Mouse (Mus musculus): Measurements from ENCODE around the gene Dab1.

Gene Dab1

DNA sequence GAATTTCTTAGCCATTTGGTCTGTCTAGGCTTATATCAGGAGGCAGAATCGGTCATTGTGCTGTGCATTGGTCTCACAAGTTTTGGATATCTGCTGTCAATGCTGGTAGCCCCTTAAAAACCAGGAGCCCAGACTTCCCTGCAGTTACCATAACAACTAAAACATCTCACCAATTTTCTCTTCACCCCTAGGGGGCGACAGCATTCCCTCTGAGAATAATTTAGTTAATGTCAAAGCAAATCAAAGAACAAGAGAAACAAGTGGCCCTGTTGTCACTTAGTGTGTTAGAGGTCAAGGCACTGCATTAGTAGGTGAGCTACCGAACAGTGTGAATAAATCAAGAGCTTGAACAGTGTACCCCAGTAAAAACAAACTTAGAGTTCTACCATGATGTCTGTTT, 1106.5 kb downstream of the Dab1 start:
- no peak for DNase-seq (ENCODE audit: low spot score in 2 of 2)

DNA sequence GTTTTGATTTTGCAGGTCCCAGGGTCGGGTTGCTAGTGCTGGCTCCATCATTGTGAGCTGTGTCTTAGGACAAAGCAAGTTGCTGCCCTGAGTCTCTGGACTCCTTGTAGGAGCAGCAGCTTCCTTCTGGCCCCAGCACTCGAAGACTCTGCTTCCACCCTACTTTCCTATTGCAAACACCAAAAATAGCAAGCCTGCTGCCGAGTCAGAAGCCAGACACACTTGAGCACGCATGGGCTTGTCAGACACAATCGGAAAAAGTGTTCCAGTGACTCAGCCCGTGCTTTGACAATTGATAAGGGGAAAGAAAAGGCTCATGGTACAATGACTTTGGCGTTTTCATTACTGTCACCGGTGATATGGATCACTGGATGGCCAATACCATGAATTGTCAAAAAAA, 1110.0 kb downstream of the Dab1 start:
- DNase-seq (ENCODE audit: low spot score in 2 of 2): no peak

DNA sequence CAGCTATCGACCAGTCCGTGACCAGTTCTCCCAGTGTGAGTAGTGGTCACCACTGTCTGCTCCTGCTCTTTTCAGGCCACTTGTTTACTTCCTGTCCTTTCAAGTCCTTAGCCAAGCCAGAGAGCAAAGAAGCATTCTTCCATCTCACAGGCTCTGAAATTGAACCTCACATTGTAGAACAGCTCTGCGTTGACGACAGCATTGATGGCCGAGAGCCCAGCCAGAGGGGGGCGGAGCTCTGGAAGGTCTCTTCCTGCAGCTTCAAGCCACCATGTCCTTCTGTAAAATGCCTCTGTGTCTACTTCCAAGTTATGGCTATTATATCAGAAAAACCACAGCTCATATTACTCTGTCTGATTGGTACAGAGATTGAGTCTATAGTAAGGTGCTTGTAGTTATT, 1127.3 kb downstream of the Dab1 start:
- no peak for DNase-seq (ENCODE audit: low spot score in 2 of 2)

DNA sequence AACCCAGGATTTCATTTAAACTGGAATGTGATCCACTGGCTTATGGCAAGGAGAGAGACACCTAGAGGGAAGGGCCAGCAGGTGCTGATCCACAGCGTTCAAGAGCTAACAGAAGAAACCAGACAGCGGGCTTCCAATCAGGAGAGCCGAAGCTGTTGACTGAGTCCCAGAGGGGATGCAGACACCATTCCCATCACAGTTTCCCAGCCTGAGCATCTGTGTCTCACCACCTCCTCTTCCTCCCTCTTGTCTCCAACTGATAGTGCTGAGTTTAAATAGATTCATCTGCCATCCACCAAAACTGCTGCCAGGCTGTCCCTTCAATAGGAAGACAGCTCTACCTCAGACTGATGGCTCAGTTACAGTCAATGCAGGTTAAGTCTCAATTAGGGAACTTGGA, 1134.9 kb downstream of the Dab1 start:
- DNase-seq (ENCODE audit: low spot score in 2 of 2): no peak

DNA sequence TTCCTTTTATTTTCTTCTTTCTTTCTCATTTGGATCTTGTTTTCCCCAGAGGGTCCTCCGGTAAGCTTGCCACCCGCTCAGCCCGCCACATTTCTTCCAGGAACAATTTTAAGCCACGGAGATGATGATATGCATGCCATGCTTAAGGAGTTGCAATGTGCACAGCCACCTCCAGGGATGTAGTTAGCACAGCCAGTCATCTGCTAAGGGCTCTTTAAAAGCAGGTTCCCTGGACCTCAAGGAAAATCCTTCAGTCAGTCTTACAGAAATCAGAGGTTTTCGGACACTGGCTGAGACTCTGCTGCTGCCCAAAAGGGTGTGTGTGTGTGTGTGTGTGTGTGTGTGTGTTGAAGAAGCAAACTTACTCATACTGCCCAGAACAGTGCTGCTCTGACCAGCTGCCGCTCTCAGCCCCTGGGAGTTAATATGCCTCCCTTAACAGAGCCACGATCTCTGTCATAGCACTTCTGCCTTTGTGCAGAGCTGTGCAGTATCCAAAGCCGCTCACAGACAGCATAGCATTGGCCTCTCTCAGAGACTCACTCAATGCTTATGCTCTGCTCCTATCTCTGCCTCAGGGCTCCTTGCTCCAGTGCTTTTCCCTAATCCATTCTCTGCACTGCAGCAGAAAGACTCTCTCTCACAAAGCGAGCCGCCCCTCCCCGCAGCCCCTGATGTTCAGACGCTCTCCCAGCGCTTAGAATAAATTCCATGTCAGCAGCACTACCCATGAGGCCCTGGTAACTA, 1141.9 kb downstream of the Dab1 start:
- DNase-seq (ENCODE audit: low spot score in 2 of 2): no peak

DNA sequence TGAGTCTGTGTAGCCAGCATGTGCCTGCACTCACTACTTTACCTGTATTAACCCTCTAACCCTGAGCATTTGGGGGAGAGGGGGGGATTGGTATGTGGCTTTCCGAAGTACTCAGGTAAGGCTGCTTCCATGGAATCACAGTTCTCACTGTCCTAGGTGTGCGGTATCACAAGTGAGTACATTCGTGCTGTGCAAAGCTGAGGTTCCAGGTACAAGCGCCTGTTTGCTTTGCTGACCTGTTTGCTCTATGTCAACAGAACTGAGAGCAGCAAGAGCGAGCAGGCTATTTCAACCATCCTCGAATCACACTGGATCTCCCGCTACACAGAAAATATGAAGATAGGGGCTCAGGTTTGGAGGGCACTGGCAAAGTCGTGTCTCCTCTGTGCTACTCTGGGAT, 1146.9 kb downstream of the Dab1 start, which contains the start of gene C8b:
Gene C8b, plus strand, starts transcription at position 253 of the 400 bp plus-strand sequence.
- no peak for DNase-seq (ENCODE audit: low spot score in 2 of 2)

DNA sequence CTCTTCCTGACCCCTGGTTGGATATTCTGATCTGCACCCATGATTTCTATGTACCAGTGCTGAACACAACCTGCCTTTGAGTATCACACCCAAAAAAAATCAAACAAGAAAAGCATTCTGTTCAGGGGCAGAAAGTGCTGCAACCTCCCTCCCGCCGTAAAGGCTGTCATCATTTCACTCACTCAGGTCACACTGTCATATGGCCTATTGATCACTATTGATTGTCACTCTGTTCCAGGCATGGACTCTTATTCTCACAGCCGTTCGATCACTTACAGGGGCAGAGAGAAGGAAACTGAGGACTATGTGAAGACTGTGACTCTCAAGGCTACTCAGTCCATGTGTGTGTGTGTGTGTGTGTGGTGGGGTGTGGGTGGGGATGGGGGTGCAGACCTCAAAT, 1149.0 kb downstream of the Dab1 start:
- no peak for DNase-seq (ENCODE audit: low spot score in 2 of 2)

DNA sequence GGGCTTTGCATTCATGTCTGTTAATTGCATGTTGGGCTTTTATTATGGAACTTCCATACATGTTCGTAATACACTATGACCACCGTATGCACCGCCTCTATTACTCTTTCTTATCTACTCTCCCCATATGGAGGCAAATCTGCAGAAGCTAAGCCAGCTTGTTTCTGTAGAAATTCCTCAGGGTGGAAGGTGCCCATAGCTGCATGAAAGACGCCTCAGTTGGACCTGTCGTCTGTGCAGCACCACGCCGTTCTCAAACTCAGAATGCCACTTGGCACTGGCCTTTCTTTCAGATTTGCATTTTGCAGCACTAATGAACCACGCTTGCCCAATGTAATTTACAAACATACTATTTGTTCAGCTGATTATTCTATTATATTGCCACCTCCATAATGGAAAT, 1150.4 kb downstream of the Dab1 start:
- no peak for DNase-seq (ENCODE audit: low spot score in 2 of 2)

DNA sequence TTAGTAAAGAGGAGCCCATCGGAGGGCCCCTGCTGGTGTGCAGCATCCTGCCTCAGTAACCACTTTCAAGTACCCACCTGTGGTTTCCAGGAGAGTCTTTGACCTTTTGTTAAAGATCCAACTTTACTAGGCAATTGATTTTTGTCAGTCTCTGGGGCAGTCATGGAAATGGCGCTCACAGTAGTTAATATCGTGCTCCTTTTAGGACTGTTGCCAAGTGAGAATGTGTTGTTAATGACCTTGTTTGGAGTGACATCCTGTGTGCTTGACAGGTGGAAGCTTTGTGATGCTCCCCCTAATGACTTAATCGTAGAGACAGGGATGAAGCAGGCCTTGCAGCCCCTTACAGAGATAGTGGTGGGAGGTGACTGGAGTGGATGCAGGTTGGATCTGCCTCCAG, 1151.2 kb downstream of the Dab1 start:
- DNase-seq (ENCODE audit: low spot score in 2 of 2): no peak

DNA sequence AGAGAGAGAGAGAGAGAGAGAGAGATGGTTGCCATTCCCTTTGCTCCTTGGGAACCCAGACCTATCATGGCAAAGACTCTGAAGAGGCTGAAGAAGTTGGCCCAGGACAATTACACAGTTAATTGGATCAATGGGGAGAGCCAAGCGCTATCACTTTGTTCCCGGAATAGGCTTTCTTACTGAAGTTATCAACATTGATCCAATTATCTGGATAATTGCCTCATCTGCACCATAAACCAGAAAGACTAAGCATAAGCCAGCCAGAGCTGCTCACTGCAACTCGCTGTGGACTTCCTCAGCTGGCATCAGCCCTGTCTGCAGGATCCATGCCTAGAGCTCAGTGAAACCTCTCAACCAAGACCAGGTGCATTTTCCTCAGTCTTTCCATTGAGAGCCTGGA, 1156.4 kb downstream of the Dab1 start:
- DNase-seq (ENCODE audit: low spot score in 2 of 2): no peak

DNA sequence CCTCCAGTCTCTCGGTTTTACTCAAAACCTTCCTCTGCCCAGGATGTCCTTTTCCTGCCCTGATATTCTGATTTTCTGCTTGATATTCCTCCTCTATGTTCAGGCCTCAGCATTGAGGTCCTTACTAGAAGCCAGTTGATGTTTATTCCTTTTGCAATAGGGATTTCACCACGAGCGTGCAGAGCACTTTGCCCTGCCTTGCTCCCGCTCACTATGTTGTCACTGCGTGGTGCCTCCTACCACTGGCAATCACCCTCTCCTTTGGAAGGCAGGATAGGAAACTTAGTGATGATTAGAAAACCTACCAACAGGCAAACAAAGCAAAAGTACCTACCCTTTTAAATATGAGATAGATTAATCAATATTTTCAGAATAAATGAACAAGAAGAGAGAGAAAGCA, 1160.3 kb downstream of the Dab1 start:
- DNase-seq (ENCODE audit: low spot score in 2 of 2): no peak

DNA sequence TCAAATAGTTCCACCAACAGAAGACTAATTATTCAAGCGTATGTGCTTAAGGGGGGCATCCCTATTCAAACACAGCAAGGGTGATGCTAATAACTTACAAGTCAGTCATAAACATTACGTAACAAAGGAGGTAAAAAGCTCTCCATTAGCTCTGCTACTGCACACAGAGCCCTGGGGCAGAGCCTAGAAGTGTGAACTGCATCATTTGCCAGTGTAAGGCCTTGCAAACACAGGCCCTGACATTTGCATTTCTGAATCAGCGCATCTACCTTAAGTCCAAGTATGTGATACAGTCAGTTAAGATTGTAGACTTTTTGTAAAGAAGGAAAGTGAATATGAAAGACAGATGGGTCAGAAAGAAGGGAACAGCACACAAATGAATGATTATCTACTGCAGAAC, 1162.3 kb downstream of the Dab1 start:
- DNase-seq (ENCODE audit: low spot score in 2 of 2): no peak

DNA sequence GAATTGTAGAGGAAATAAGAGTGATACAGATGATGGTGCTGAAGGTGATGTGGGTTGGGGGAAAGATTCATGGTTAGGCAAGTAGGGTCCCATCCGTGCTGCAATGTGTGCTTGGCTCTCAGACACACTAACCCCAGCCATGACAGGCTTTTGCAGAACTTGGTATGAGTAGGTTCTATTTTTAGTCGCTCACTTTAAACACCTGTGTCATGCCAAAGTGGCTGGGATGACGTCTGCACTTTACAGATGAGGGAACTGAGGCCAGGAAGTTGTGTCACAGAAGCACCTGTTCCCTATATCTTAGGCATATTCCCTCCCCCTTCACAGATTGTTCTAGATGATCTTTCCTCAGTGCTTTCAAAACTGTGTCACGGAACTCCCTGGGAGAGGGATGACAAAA, 1163.2 kb downstream of the Dab1 start:
- no peak for DNase-seq (ENCODE audit: low spot score in 2 of 2)

DNA sequence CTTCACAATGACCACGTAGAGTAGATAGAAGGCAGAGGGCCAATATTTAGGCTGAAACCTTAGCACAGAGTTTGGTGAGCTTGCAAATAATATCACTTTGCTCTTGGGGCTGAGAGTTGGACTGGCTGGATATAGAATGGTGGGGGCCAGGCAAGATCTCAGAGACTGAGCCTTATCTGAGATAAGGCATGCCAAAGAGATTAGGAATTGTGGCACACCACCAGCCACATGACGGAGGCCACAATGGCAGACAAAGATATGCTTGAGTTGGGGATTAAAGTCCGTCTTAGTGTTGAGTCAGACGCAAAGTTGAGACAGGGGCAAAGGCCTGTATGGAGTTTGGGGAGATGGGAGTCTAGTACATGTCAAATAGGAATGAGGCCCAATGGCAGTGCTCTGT, 1173.0 kb downstream of the Dab1 start:
- no peak for DNase-seq (ENCODE audit: low spot score in 2 of 2)
